Mouse (Mus musculus): ENCODE data around the gene Mlph.

- no peak for TF ChIP-seq CTCF (IDR thresholded peaks at IDR 0.05; ENCODE audit: control insufficient read depth, insufficient read depth, insufficient replicate concordance, low read depth, low read length)
- TF ChIP-seq POLR2A (IDR thresholded peaks at IDR 0.05; ENCODE audit: control insufficient read depth, low read depth, low read length), result no peak
Measured at GRCm38 (mm10) chr1:90896281-90896680, 18.6 kb upstream of the Mlph start.

Data from testis, adult 2 months (tissue).